Mouse (Mus musculus): Measurements from ENCODE around the gene Lnx1. TPM values are rescaled to one million over a fixed set of nuclear protein-coding genes. Genes with fewer than 3 reads are reported as not detected.

The Lnx1 gene
- polyA plus RNA-seq, 1 experiment from 2014 or later, result 1.5 TPM

Other genes with a start within 250 kb of the Lnx1 start
- 14.9 and 17.3 TPM in 2 replicates for gene Scfd2, start 171.2 kb downstream of the Lnx1 start, polyA plus RNA-seq (2014; fragmentation: Nextera tagmentation; extraction: Ambion mirVana)
- gene Fip1l1, start 167.5 kb downstream of the Lnx1 start, polyA plus RNA-seq (2014; fragmentation: Nextera tagmentation; extraction: Ambion mirVana), result 94.3 and 95.3 TPM in 2 replicates